Comparison of ENCODE assay signal across 14 mouse cellular contexts in genomic region chr1:72238016-72238580, GRCm38 (mm10). TPM values are rescaled to one million over a fixed set of nuclear protein-coding genes. Genes with fewer than 3 reads are reported as not detected.
DNase-seq lines count a peak whose midpoint lies in the region; ATAC-seq lines count a peak whose summit lies in the region.
"Had no signal": no experiment of that assay in that cellular context is flagged by ENCODE, and none has a peak within 500 bp of the region (broad histone marks: within the 10 kb centered on the region; RNA-seq: fewer than 3 reads in every experiment).

No protein-coding gene starts in this region.

- 62% methylated on average over 10 of the region's 10 CpGs for WGBS in heart, embryonic 15.5 days
- 59% methylated on average over 10 of the region's 10 CpGs for WGBS in heart, embryonic 11.5 days (ENCODE audit: insufficient replicate concordance)
- WGBS in midbrain, embryonic 11.5 days, result 70% methylated on average over 10 of the region's 10 CpGs
- WGBS in midbrain, embryonic 14.5 days, result 68% methylated on average over 10 of the region's 10 CpGs
- WGBS in embryonic facial prominence, embryonic 15.5 days, result 51% methylated on average over 10 of the region's 10 CpGs
- WGBS in stomach, embryonic 16.5 days, result 60% methylated on average over 10 of the region's 10 CpGs

- H3K4me2 ChIP-seq in heart, embryonic 15.5 days, result peak overlapping the region; percentile 47
- H3K4me2 ChIP-seq in heart, embryonic 11.5 days, result no peak overlapping the region
- H3K4me2 ChIP-seq in midbrain, embryonic 11.5 days, result no peak overlapping the region
- H3K4me2 ChIP-seq in midbrain, embryonic 14.5 days (ENCODE audit: low read length), result no peak overlapping the region
- H3K4me2 ChIP-seq in embryonic facial prominence, embryonic 15.5 days (replicated peaks), result peak overlapping the region; percentile 38; the same call in 1 of the 2 replicates
- H3K4me2 ChIP-seq in stomach, embryonic 16.5 days (ENCODE audit: low read depth, low read length), result peak overlapping the region; percentile 46; the same call in 1 of the 2 replicates

- H3K27me3 ChIP-seq in heart, embryonic 15.5 days, result peaks cover 7% of the 10 kb centered on the region
- H3K27me3 ChIP-seq in heart, embryonic 11.5 days (ENCODE audit: control insufficient read depth, insufficient read depth, low read length), result no peaks in the 10 kb centered on the region
- no peaks in the 10 kb centered on the region for H3K27me3 ChIP-seq in midbrain, embryonic 11.5 days (ENCODE audit: control insufficient read depth, insufficient read depth, low read length)
- H3K27me3 ChIP-seq in midbrain, embryonic 14.5 days (ENCODE audit: control insufficient read depth, insufficient read depth, low read length), result 0 out of 2 replicates have a peak, but pooled peaks cover 4% of the 10 kb centered on the region
- no peaks in the 10 kb centered on the region for H3K27me3 ChIP-seq in embryonic facial prominence, embryonic 15.5 days
- no peaks in the 10 kb centered on the region for H3K27me3 ChIP-seq in stomach, embryonic 16.5 days (ENCODE audit: control insufficient read depth, insufficient read depth, low read length)

- 0 out of 2 replicates have a peak overlapping the region, but pooled peaks have one; percentile 3 for H3K9ac ChIP-seq in heart, embryonic 15.5 days
- H3K9ac ChIP-seq in heart, embryonic 11.5 days (ENCODE audit: low read depth, low read length), result no peak overlapping the region
- H3K9ac ChIP-seq in midbrain, embryonic 11.5 days (ENCODE audit: low read length), result no peak overlapping the region
- H3K9ac ChIP-seq in midbrain, embryonic 14.5 days (replicated peaks; ENCODE audit: low read length), result no peak overlapping the region
- H3K9ac ChIP-seq in embryonic facial prominence, embryonic 15.5 days, result no peak overlapping the region
- 0 out of 2 replicates have a peak overlapping the region, but pooled peaks have one; percentile 23 for H3K9ac ChIP-seq in stomach, embryonic 16.5 days (ENCODE audit: low read length)

- no peaks in the 10 kb centered on the region for H3K36me3 ChIP-seq in heart, embryonic 15.5 days
- H3K36me3 ChIP-seq in heart, embryonic 11.5 days (ENCODE audit: control insufficient read depth, insufficient read depth, low read length), result no peaks in the 10 kb centered on the region
- no peaks in the 10 kb centered on the region for H3K36me3 ChIP-seq in midbrain, embryonic 11.5 days (ENCODE audit: control insufficient read depth, insufficient read depth, low read length)
- H3K36me3 ChIP-seq in midbrain, embryonic 14.5 days (ENCODE audit: control insufficient read depth, insufficient read depth, low read length), result no peaks in the 10 kb centered on the region
- no peaks in the 10 kb centered on the region for H3K36me3 ChIP-seq in embryonic facial prominence, embryonic 15.5 days
- no peaks in the 10 kb centered on the region for H3K36me3 ChIP-seq in stomach, embryonic 16.5 days (ENCODE audit: control insufficient read depth, insufficient read depth, low read length)

- ATAC-seq in heart, embryonic 15.5 days (replicated peaks; ENCODE audit: insufficient number of reproducible peaks, insufficient read depth, low FRiP score, low read depth), result no peak
- ATAC-seq in heart, embryonic 11.5 days (replicated peaks; ENCODE audit: insufficient number of reproducible peaks, low FRiP score, low TSS enrichment), result no peak
- ATAC-seq in midbrain, embryonic 11.5 days (ENCODE audit: low FRiP score), result no peak
- ATAC-seq in midbrain, embryonic 14.5 days (ENCODE audit: low FRiP score, low TSS enrichment), result no peak
- no peak for ATAC-seq in embryonic facial prominence, embryonic 15.5 days (ENCODE audit: insufficient number of reproducible peaks, low FRiP score, low TSS enrichment, low read depth)
- no peak for ATAC-seq in stomach, embryonic 16.5 days (ENCODE audit: insufficient read depth, low FRiP score)
- ATAC-seq: midbrain, embryonic 16.5 days had no signal

- H3K27ac ChIP-seq in heart, embryonic 15.5 days, result peak overlapping the region; percentile 38
- no peak overlapping the region for H3K27ac ChIP-seq in heart, embryonic 11.5 days (ENCODE audit: low read depth, low read length)
- no peak overlapping the region for H3K27ac ChIP-seq in midbrain, embryonic 11.5 days (ENCODE audit: low read depth, low read length)
- no peak overlapping the region for H3K27ac ChIP-seq in midbrain, embryonic 14.5 days (replicated peaks; ENCODE audit: low read depth, low read length)
- peak overlapping the region; percentile 39; the same call in 1 of the 2 replicates for H3K27ac ChIP-seq in embryonic facial prominence, embryonic 15.5 days (replicated peaks)
- 0 out of 2 replicates have a peak overlapping the region, but pooled peaks have one; percentile 15 for H3K27ac ChIP-seq in stomach, embryonic 16.5 days (ENCODE audit: low read length)

- no peak overlapping the region for H3K4me3 ChIP-seq in heart, embryonic 15.5 days
- H3K4me3 ChIP-seq in heart, embryonic 11.5 days (ENCODE audit: low read depth, low read length), result no peak overlapping the region
- H3K4me3 ChIP-seq in midbrain, embryonic 11.5 days (ENCODE audit: low read depth, low read length), result no peak overlapping the region
- H3K4me3 ChIP-seq in midbrain, embryonic 14.5 days (replicated peaks; ENCODE audit: low read depth, low read length), result no peak overlapping the region
- no peak overlapping the region for H3K4me3 ChIP-seq in embryonic facial prominence, embryonic 15.5 days (replicated peaks)
- H3K4me3 ChIP-seq in stomach, embryonic 16.5 days (replicated peaks; ENCODE audit: low read length), result no peak overlapping the region

- peak; percentile 82 for DNase-seq in midbrain, embryonic 11.5 days (ENCODE audit: low spot score, missing footprints)
- DNase-seq in midbrain, embryonic 14.5 days, result no peak
- no peak for DNase-seq in ovary, postnatal 36 days (ENCODE audit: low spot score)
- no peak for DNase-seq in ovary, postnatal 10 days (ENCODE audit: low spot score)
- DNase-seq: cerebellum, postnatal 36 days; heart, postnatal 4 days; lung, adult 2 months; spleen, adult 18-20 months; thymus, postnatal 25 days had no signal

- H3K4me1 ChIP-seq in heart, embryonic 15.5 days (replicated peaks), result 0 out of 2 replicates have a peak, but pooled peaks cover 8% of the 10 kb centered on the region
- no peaks in the 10 kb centered on the region for H3K4me1 ChIP-seq in heart, embryonic 11.5 days (ENCODE audit: control insufficient read depth, insufficient read depth, low read length)
- 0 out of 2 replicates have a peak, but pooled peaks cover 3% of the 10 kb centered on the region for H3K4me1 ChIP-seq in midbrain, embryonic 11.5 days (ENCODE audit: control insufficient read depth, insufficient read depth, low read length)
- 0 out of 2 replicates have a peak, but pooled peaks cover 4% of the 10 kb centered on the region for H3K4me1 ChIP-seq in midbrain, embryonic 14.5 days (ENCODE audit: control insufficient read depth, insufficient read depth, low read length)
- H3K4me1 ChIP-seq in embryonic facial prominence, embryonic 15.5 days, result peaks cover 5% of the 10 kb centered on the region; the same call in 1 of the 2 replicates
- peaks cover 6% of the 10 kb centered on the region for H3K4me1 ChIP-seq in stomach, embryonic 16.5 days (ENCODE audit: control insufficient read depth, insufficient read depth, low read length)

- no peaks in the 10 kb centered on the region for H3K9me3 ChIP-seq in heart, embryonic 15.5 days (replicated peaks)
- no peaks in the 10 kb centered on the region for H3K9me3 ChIP-seq in heart, embryonic 11.5 days (replicated peaks; ENCODE audit: control insufficient read depth, low read length)
- H3K9me3 ChIP-seq in midbrain, embryonic 11.5 days (ENCODE audit: control insufficient read depth, low read length), result no peaks in the 10 kb centered on the region
- no peaks in the 10 kb centered on the region for H3K9me3 ChIP-seq in midbrain, embryonic 14.5 days (ENCODE audit: control insufficient read depth, low read length)
- no peaks in the 10 kb centered on the region for H3K9me3 ChIP-seq in embryonic facial prominence, embryonic 15.5 days (replicated peaks)
- H3K9me3 ChIP-seq in stomach, embryonic 16.5 days (replicated peaks; ENCODE audit: control insufficient read depth, low read length), result no peaks in the 10 kb centered on the region

RNA-seq across cellular contexts. Expression of gene Mreg, which starts 26.0 kb away (rescaled TPM):
- 6.0 and 15.2 TPM in 2 replicates for polyA plus RNA-seq in heart, embryonic 15.5 days (2015; fragmentation: Nextera tagmentation; extraction: Ambion mirVana)
- 4.8 and 4.9 TPM in 2 replicates for polyA plus RNA-seq in heart, embryonic 11.5 days (2014; fragmentation: Nextera tagmentation; extraction: Ambion mirVana)
- polyA plus RNA-seq in midbrain, embryonic 11.5 days (2014; fragmentation: Nextera tagmentation; extraction: Ambion mirVana), result 5.5 and 6.3 TPM in 2 replicates
- 1.9 and 2.3 TPM in 2 replicates for polyA plus RNA-seq in midbrain, embryonic 14.5 days (2014; fragmentation: Nextera tagmentation; extraction: Ambion mirVana)
- 9.8 and 10.4 TPM in 2 replicates for polyA plus RNA-seq in embryonic facial prominence, embryonic 15.5 days (2015; fragmentation: Nextera tagmentation; extraction: Ambion mirVana)
- polyA plus RNA-seq in stomach, embryonic 16.5 days (2015; fragmentation: Nextera tagmentation; extraction: Ambion mirVana), result 12.4 and 14.4 TPM in 2 replicates

RNA-seq across cellular contexts. Expression of gene Pecr, which starts 46.0 kb away (rescaled TPM):
- polyA plus RNA-seq in heart, embryonic 15.5 days (2015; fragmentation: Nextera tagmentation; extraction: Ambion mirVana), result 21.7 and 23.3 TPM in 2 replicates
- polyA plus RNA-seq in heart, embryonic 11.5 days (2014; fragmentation: Nextera tagmentation; extraction: Ambion mirVana), result 20.2 and 20.9 TPM in 2 replicates
- 14.5 and 14.7 TPM in 2 replicates for polyA plus RNA-seq in midbrain, embryonic 11.5 days (2014; fragmentation: Nextera tagmentation; extraction: Ambion mirVana)
- 6.3 and 7.7 TPM in 2 replicates for polyA plus RNA-seq in midbrain, embryonic 14.5 days (2014; fragmentation: Nextera tagmentation; extraction: Ambion mirVana)
- polyA plus RNA-seq in embryonic facial prominence, embryonic 15.5 days (2015; fragmentation: Nextera tagmentation; extraction: Ambion mirVana), result 35.6 and 37.1 TPM in 2 replicates
- polyA plus RNA-seq in stomach, embryonic 16.5 days (2015; fragmentation: Nextera tagmentation; extraction: Ambion mirVana), result 48.1 and 52.0 TPM in 2 replicates

RNA-seq across cellular contexts. Expression of gene Tmem169, which starts 46.1 kb away (rescaled TPM):
- 0.68 and 3.1 TPM in 2 replicates for polyA plus RNA-seq in heart, embryonic 15.5 days (2015; fragmentation: Nextera tagmentation; extraction: Ambion mirVana)
- 0.41 and 0.74 TPM in 2 replicates for polyA plus RNA-seq in heart, embryonic 11.5 days (2014; fragmentation: Nextera tagmentation; extraction: Ambion mirVana)
- 14.2 and 14.4 TPM in 2 replicates for polyA plus RNA-seq in midbrain, embryonic 11.5 days (2014; fragmentation: Nextera tagmentation; extraction: Ambion mirVana)
- polyA plus RNA-seq in midbrain, embryonic 14.5 days (2014; fragmentation: Nextera tagmentation; extraction: Ambion mirVana), result 33.9 and 36.0 TPM in 2 replicates
- 3.1 and 3.7 TPM in 2 replicates for polyA plus RNA-seq in embryonic facial prominence, embryonic 15.5 days (2015; fragmentation: Nextera tagmentation; extraction: Ambion mirVana)
- 2.2 and 2.6 TPM in 2 replicates for polyA plus RNA-seq in stomach, embryonic 16.5 days (2015; fragmentation: Nextera tagmentation; extraction: Ambion mirVana)

Comparison
In these comparisons a context has a peak if more than half of its experiments do, and no peak if none do; other contexts are left out.
1. H3K27ac ChIP-seq: peak in heart, embryonic 15.5 days (single experiment), embryonic facial prominence, embryonic 15.5 days (single experiment) and stomach, embryonic 16.5 days (single experiment); none in heart, embryonic 11.5 days (single experiment), midbrain, embryonic 11.5 days (single experiment) and midbrain, embryonic 14.5 days (single experiment).
2. H3K4me2 ChIP-seq: peak in heart, embryonic 15.5 days (single experiment), embryonic facial prominence, embryonic 15.5 days (single experiment) and stomach, embryonic 16.5 days (single experiment); none in heart, embryonic 11.5 days (single experiment), midbrain, embryonic 11.5 days (single experiment) and midbrain, embryonic 14.5 days (single experiment).
3. H3K9ac ChIP-seq: peak in heart, embryonic 15.5 days (single experiment) and stomach, embryonic 16.5 days (single experiment); none in heart, embryonic 11.5 days (single experiment), midbrain, embryonic 11.5 days (single experiment), midbrain, embryonic 14.5 days (single experiment) and embryonic facial prominence, embryonic 15.5 days (single experiment).